Mouse (Mus musculus) intestine, postnatal 0 days (tissue): ENCODE measurements around the gene Msmp. TPM values are rescaled to one million over a fixed set of nuclear protein-coding genes. Genes with fewer than 3 reads are reported as not detected.

Experiments used
- ATAC-seq: fragments of 200-750 bp; cut with Nextera tagmentation; 2 replicates; pipeline ENCODE4 v1.8.0; 2017; ENCODE audit warnings: mild to moderate bottlenecking, moderate TSS enrichment, moderate library complexity
- H3K27ac ChIP-seq: fragments of 300-500 bp; sonication (generic); 2 replicates; pipeline ENCODE4 v1.5.1; 2014; ENCODE audit warnings: mild to moderate bottlenecking, low read depth, low read length, moderate library complexity
- H3K27me3 ChIP-seq: fragments of 300-500 bp; sonication (generic); replicated peaks from 2 replicates; pipeline ENCODE4 v1.6.1; 2014; ENCODE audit warnings: low read length, mixed read lengths; ENCODE audit not compliant: control insufficient read depth, insufficient read depth
- H3K36me3 ChIP-seq: fragments of 300-500 bp; sonication (generic); 2 replicates; pipeline ENCODE4 v1.6.1; 2014; ENCODE audit warnings: mild to moderate bottlenecking, moderate library complexity; ENCODE audit not compliant: control insufficient read depth, insufficient read depth
- H3K4me1 ChIP-seq: fragments of 300-500 bp; sonication (generic); replicated peaks from 2 replicates; pipeline ENCODE4 v1.6.1; 2014; ENCODE audit warnings: antibody characterized with exemption, low read length, mixed read lengths; ENCODE audit not compliant: control insufficient read depth, insufficient read depth
- H3K4me2 ChIP-seq: fragments of 300-500 bp; sonication (generic); replicated peaks from 2 replicates; pipeline ENCODE4 v1.6.1; 2014; ENCODE audit warnings: low read depth, mild to moderate bottlenecking, moderate library complexity
- H3K4me3 ChIP-seq: fragments of 300-500 bp; sonication (generic); 2 replicates; pipeline ENCODE4 v1.5.1; 2014; ENCODE audit warnings: low read depth, low read length
- H3K9ac ChIP-seq: fragments of 300-500 bp; sonication (generic); 2 replicates; pipeline ENCODE4 v1.6.1; 2014; ENCODE audit warnings: mild to moderate bottlenecking, low read depth, low read length
- H3K9me3 ChIP-seq: fragments of 300-500 bp; sonication (generic); 2 replicates; pipeline ENCODE4 v1.6.1; 2016; ENCODE audit warnings: mixed run types; ENCODE audit not compliant: control insufficient read depth
- CTCF ChIP-seq: sonication (generic); IDR thresholded peaks from 2 replicates; pipeline ENCODE4 v1.5.1; 2016; ENCODE audit warnings: low read depth, mild to moderate bottlenecking, control low read depth, antibody characterized with exemption, moderate library complexity
- WGBS: fragments of 180-500 bp; shearing (Covaris S2); extraction: QIAGEN DNeasy Blood & Tissue Kit; methylation state at CpG from one replicate; pipeline ENCODE4 v1.1.7; 2014; 5-methylcytosine and 5-hydroxymethylcytosine counted together
- polyA plus RNA-seq: library from polyadenylated mRNA; unstranded; fragments of >200 nt; fragmentation: Nextera tagmentation; extraction: Ambion mirVana; gene quantifications from 2 replicates; pipeline ENCODE4 v1.2.1, GENCODE M21; 2015

The Msmp gene
- polyA plus RNA-seq, 1 experiment from 2014 or later = not detected

GRCm38 (mm10) chr4:43559519-43560242 is 24.6 kb downstream of the Msmp start:
- peak overlapping the region; percentile 72 for H3K4me2 ChIP-seq
- WGBS = 65% methylated on average over 13 of the region's 13 CpGs
- no peak for ATAC-seq
- peaks cover 24% of the 10 kb centered on the region for H3K36me3 ChIP-seq
- peak overlapping the region; percentile 37; the same call in 1 of the 2 replicates for H3K27ac ChIP-seq
- no peaks in the 10 kb centered on the region for H3K9me3 ChIP-seq
- peak overlapping the region; percentile 81 for H3K4me3 ChIP-seq
- no peak overlapping the region for H3K9ac ChIP-seq
- H3K4me1 ChIP-seq = peaks cover 2% of the 10 kb centered on the region; the same call in 1 of the 2 replicates
- TF ChIP-seq CTCF = no peak
- no peaks in the 10 kb centered on the region for H3K27me3 ChIP-seq

- H3K27ac ChIP-seq = peak overlapping the region; percentile 61
These were observed 25.5 kb downstream of the Msmp start for GRCm38 (mm10) chr4:43558631-43559356.

GRCm38 (mm10) chr4:43558028-43558630 is 26.2 kb downstream of the Msmp start:
- Histone ChIP-seq H3K9me3 (no peaks in the 10 kb centered on the region), H3K4me3 (0 out of 2 replicates have a peak overlapping the region, but pooled peaks have one; percentile 10), H3K36me3 (peaks cover 38% of the 10 kb centered on the region), H3K27ac (peak overlapping the region; percentile 61; the same call in 1 of the 2 replicates), H3K27me3 (no peaks in the 10 kb centered on the region), H3K4me2 (peak overlapping the region; percentile 72), H3K9ac (no peak overlapping the region), H3K4me1 (peaks cover 2% of the 10 kb centered on the region; the same call in 1 of the 2 replicates)
- no peak for TF ChIP-seq CTCF
- no peak for ATAC-seq
- 24% methylated on average over 5 of the region's 5 CpGs for WGBS

More at GRCm38 (mm10) chr4:43558631-43559356, 25.5 kb downstream of the Msmp start:
- no peaks in the 10 kb centered on the region for H3K9me3 ChIP-seq
- no peak for TF ChIP-seq CTCF
- ATAC-seq = no peak
- peaks cover 2% of the 10 kb centered on the region; the same call in 1 of the 2 replicates for H3K4me1 ChIP-seq
- WGBS = 26% methylated on average over 13 of the region's 13 CpGs
- peak overlapping the region; percentile 72 for H3K4me2 ChIP-seq
- no peaks in the 10 kb centered on the region for H3K27me3 ChIP-seq
- peaks cover 31% of the 10 kb centered on the region for H3K36me3 ChIP-seq
- peak overlapping the region; percentile 31; the same call in 1 of the 2 replicates for H3K9ac ChIP-seq
- H3K4me3 ChIP-seq = 0 out of 2 replicates have a peak overlapping the region, but pooled peaks have one; percentile 10

GRCm38 (mm10) chr4:43555926-43556325 is 28.4 kb downstream of the Msmp start:
- Histone ChIP-seq H3K9me3 (no peaks in the 10 kb centered on the region), H3K36me3 (peaks cover 60% of the 10 kb centered on the region), H3K4me2 (no peak overlapping the region), H3K27me3 (no peaks in the 10 kb centered on the region), H3K27ac (no peak overlapping the region), H3K9ac (no peak overlapping the region), H3K4me1 (peaks cover 2% of the 10 kb centered on the region; the same call in 1 of the 2 replicates), H3K4me3 (no peak overlapping the region)
- no peak for ATAC-seq
- no peak for TF ChIP-seq CTCF
- 90% methylated on average over 7 of the region's 7 CpGs for WGBS

GRCm38 (mm10) chr4:43553891-43554290 is 30.4 kb downstream of the Msmp start:
- no peaks in the 10 kb centered on the region for H3K9me3 ChIP-seq
- no peaks in the 10 kb centered on the region for H3K27me3 ChIP-seq
- no peak overlapping the region for H3K27ac ChIP-seq
- peaks cover 80% of the 10 kb centered on the region for H3K36me3 ChIP-seq
- H3K4me2 ChIP-seq = no peak overlapping the region
- no peak for TF ChIP-seq CTCF
- H3K4me3 ChIP-seq = no peak overlapping the region
- ATAC-seq = no peak
- no peak overlapping the region for H3K9ac ChIP-seq
- H3K4me1 ChIP-seq = peaks cover 2% of the 10 kb centered on the region; the same call in 1 of the 2 replicates

- H3K9me3 ChIP-seq = no peaks in the 10 kb centered on the region
- H3K9ac ChIP-seq = no peak overlapping the region
- no peaks in the 10 kb centered on the region for H3K27me3 ChIP-seq
- H3K36me3 ChIP-seq = peaks cover 95% of the 10 kb centered on the region
- no peak for ATAC-seq
- no peak overlapping the region for H3K4me3 ChIP-seq
- no peak overlapping the region for H3K27ac ChIP-seq
- no peaks in the 10 kb centered on the region for H3K4me1 ChIP-seq
- no peak overlapping the region for H3K4me2 ChIP-seq
- WGBS = 97% methylated on average over 5 of the region's 5 CpGs
- no peak for TF ChIP-seq CTCF
These were observed 31.9 kb downstream of the Msmp start for GRCm38 (mm10) chr4:43552437-43552836.
